Mouse (Mus musculus): ENCODE measurements at regions not wholly inside any gene's neighbourhood (a gene's known extent, or its start where the extent isn't known, plus 50 kb on each side); places are given as distances from the start of the nearest gene placed in this dataset.

DNA sequence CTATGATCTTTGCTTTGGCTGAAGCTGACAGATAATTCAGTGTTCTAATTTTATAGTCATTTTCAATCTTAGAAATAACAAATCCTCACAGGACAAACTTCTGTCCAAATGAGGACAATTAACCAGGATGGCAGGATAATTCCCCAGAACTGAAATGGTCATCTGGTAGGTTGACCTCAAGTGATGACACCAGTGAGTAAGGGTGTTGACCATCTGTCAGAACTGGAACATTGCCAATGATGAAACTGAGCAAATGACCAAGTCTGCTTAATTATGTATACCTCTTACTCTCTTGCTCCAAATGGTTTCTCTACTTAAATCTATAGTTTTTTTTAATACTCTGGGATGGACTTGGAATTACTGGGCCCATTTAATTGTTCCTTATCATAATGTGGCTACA lies 1336.9 kb upstream of the Tenm3 start:
- DNase-seq (ENCODE audit: low spot score in 2 of 2), result no peak

DNA sequence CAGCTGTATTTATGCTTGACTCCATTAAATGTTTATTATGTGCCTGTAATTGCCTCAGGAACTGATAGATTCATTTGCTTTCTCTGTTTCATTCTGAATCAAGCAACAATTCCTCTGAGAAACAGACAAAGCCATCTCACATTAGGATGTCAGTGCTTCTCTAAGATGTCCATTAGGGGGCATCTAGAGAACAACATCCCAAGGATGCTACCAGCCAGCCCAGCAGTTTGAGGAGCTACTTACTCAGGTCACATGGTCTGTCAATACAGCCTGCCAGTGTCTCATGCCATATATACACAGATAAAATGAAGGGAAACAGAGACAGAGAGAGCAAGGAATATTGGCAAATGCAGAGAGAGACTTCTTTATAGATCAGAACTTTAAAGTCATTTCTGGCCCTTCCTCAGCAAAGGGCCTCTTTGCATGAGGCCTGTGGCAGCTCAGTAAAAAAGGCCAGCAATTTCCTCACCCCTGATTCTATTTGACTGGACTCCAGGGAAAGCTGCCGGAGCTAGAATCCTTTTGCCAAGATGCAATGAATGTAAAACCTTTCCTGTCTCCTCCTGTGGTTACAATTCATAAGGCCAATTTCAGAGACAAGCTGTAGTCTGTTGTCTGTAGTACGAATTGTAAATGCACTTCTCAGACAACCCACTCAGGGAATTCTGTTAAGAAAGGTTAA lies 1321.2 kb upstream of the Tenm3 start:
- no peak for DNase-seq (ENCODE audit: low spot score in 2 of 2)

DNA sequence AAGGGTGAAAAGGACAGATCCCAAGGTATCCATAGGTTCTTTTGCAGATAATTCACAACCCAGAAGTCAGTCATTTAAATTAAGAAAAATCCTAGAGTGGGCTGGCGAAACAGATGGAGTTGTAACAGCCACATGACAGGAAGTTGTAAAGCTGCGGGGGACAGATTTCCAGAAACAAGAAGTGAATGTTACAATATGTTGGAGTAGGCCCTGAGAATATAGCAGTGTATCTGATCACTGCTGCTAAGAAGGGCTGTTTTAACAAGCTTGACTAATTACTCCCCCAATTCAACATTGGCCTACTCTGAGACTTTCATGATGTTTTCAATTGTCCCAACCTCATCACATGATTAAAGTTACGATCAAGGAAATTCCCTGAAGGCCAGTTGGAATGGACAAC lies 1317.3 kb upstream of the Tenm3 start:
- DNase-seq (ENCODE audit: low spot score in 2 of 2), result no peak

- no peak for DNase-seq (ENCODE audit: low spot score in 2 of 2)
Observed at GRCm38 (mm10) chr8:50160326-50160725, 1316.6 kb upstream of the Tenm3 start.

- no peak for DNase-seq (ENCODE audit: low spot score in 2 of 2)
Observed at GRCm38 (mm10) chr8:50139876-50140275, 1296.1 kb upstream of the Tenm3 start.

GRCm38 (mm10) chr8:50120041-50120440 lies 1276.3 kb upstream of the Tenm3 start:
- DNase-seq (ENCODE audit: low spot score in 2 of 2), result no peak

GRCm38 (mm10) chr8:50082378-50082777 lies 1238.6 kb upstream of the Tenm3 start:
- DNase-seq (ENCODE audit: low spot score in 2 of 2), result peak; percentile 1 to 2

- no peak for DNase-seq (ENCODE audit: low spot score in 2 of 2)
Observed at GRCm38 (mm10) chr8:50037096-50037495, 1193.3 kb upstream of the Tenm3 start.

GRCm38 (mm10) chr8:50027544-50027943 lies 1183.8 kb upstream of the Tenm3 start:
- DNase-seq (ENCODE audit: low spot score in 2 of 2), result no peak

DNA sequence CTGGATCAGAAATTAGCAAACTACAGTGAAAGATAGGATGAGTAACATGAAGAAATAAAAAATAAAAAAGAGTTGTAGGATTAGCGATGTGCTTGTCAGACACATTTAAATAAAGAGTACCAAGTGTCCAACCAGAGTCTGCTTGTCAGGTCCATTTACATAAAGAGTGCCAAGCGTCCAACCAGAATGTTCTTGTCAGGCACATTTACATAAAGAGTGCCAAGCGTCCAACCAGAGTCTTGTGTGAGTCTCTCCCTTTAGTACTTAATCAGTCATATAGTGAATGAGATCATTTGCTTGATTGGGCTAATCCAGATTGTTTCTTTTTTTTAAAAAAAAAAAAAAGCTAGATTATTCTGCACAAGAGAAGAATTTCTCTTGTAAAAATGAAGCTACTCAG lies 1163.8 kb upstream of the Tenm3 start:
- no peak for DNase-seq (ENCODE audit: low spot score in 2 of 2)

DNA sequence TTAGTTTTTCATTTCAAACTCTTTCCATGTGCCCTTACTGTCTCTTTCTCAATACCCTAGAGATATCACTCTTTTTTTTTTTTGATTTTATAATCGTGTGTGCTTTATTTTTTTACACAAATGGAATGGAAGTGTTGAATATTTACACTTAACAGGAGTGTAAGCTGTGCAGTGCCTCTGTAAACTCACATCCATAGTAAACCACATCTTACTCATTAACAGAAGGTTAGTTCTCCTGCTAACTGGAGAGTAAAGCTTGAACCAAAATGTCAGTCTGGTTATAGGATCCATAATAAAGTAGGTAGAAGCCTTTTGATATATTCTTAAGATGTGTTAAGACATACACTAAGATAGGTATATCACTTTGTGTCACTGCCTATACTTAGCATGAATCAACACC lies 1160.5 kb upstream of the Tenm3 start:
- DNase-seq (ENCODE audit: low spot score in 2 of 2), result no peak

DNA sequence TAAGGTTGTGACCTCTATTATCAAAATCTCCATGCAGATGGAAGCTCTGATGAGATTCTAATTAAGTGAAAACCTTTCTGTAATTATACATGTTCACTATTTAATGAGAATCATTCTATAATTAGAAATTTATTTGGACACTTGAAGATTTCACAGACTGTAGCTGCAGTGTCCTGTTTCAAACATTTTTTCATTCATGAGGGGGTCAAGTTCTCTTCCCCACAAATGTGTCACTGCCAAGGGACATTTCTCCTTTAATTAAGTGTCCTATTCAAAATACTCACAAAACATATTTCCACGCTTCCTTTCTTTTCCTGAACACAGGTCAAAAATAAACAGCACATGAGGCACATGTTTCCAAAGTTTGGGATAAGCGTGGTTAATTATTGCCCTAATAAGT lies 1159.9 kb upstream of the Tenm3 start:
- no peak for DNase-seq (ENCODE audit: low spot score in 2 of 2)

DNA sequence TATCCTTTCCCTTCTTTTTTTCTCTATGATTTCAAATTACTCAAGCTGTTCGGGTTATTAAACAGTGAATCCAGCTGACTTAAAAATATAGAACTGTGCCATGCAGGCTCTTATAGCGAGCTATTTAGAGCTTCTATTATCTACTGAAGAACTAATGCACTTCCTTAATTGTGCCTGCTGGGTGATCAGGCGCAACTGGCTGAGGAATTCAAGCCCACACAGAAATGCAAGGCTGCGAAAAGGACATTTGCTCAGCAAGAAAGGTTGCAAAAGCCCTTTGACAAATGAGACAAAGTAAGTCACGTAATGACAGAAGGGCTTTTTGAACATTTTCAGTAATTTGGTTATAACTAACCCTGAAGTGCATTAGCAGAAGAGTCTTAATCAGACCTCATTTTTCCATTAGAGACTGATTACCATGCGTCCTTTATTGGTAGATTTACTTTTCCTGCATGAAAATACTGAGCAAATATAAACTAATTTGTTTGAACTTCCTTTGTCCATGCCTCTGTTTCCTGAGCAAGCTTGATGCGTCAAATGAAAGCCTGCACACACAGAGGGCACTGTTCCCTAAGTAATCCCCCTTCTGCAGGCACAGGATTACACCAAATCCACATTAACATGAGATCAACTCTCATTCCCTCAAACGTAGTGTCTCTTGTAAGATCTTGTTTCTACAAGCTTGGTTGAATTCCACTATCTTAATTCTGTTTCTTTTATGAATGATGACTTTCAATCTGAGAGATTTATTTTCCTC lies 1154.7 kb upstream of the Tenm3 start:
- DNase-seq (ENCODE audit: low spot score in 2 of 2), result no peak
